Comparison of ENCODE assay signal across 12 mouse cellular contexts in the genomic region with DNA sequence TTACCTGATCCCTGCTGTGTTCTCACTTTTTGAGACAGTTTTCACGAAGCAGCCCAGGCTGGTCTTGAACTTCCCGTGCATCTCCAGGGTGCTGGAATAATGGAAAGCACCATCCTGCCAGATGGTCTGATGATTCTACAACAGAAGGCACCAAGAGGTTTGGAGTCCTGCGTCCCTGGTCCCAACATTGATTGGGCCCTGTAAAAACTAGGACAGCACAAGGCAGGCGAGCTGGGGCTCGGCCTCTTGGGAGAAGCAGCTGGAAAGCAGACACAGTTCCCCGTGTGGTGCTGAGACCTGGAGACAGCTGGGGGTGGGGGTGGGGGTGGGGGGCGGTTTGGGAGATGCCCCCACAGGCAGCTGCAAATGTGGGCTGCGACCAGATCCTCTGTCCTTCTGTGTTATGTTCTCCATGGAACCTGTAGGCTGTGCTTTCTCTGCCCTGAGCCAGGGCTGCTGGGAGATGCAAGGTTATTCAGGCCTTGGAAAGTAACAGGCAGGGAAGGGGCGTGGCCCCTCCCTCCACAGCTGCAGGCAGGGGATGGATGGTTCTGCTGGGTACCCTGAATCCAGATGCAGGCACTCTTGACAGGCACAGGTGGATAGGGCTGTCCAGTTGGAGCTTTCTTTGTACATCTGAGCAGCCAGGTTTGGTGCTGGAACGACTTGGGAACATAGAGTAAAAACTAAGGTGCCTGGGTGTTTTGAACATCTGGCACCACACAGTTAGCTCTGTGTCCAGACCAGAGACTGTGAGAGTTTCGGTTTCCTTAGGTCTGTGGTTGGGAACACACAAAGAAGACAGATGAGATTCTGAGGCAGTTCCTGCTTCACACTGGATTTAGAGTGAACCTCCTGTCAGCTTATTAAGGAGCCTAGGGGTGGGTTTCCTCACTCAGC. TPM values are rescaled to one million over a fixed set of nuclear protein-coding genes. Genes with fewer than 3 reads are reported as not detected.
DNase-seq lines count a peak whose midpoint lies in the region; ATAC-seq and TF ChIP-seq lines count a peak whose summit lies in the region.
"Had no signal": no experiment of that assay in that cellular context is flagged by ENCODE, and none has a peak within 500 bp of the region (broad histone marks: within the 10 kb centered on the region; RNA-seq: fewer than 3 reads in every experiment).

No protein-coding gene starts in this region.

- peaks cover 65% of the 10 kb centered on the region for H3K27me3 ChIP-seq in hindbrain, embryonic 10.5 days (ENCODE audit: insufficient read depth, poor library complexity, severe bottlenecking)
- H3K27me3 ChIP-seq in hindbrain, postnatal 0 days (ENCODE audit: insufficient read depth, low read length), result no peaks in the 10 kb centered on the region
- H3K27me3 ChIP-seq in embryonic facial prominence, embryonic 14.5 days (replicated peaks; ENCODE audit: control insufficient read depth, insufficient read depth, low read length), result no peaks in the 10 kb centered on the region; the same call in 1 of the 2 replicates
- peaks cover 6% of the 10 kb centered on the region; the same call in 1 of the 2 replicates for H3K27me3 ChIP-seq in midbrain, embryonic 16.5 days (ENCODE audit: control insufficient read depth, insufficient read depth, low read depth, low read length)

- no peaks in the 10 kb centered on the region for H3K9me3 ChIP-seq in hindbrain, embryonic 10.5 days
- H3K9me3 ChIP-seq in hindbrain, postnatal 0 days (ENCODE audit: low read length), result no peaks in the 10 kb centered on the region
- H3K9me3 ChIP-seq in embryonic facial prominence, embryonic 14.5 days (ENCODE audit: control insufficient read depth, low read length), result no peaks in the 10 kb centered on the region
- H3K9me3 ChIP-seq in midbrain, embryonic 16.5 days (replicated peaks; ENCODE audit: control insufficient read depth, low read length, poor library complexity, severe bottlenecking), result no peaks in the 10 kb centered on the region
- H3K9me3 ChIP-seq: liver, embryonic 12.5 days had no signal

- no peak for ATAC-seq in hindbrain, postnatal 0 days
- ATAC-seq in embryonic facial prominence, embryonic 14.5 days (ENCODE audit: low read depth), result no peak
- no peak for ATAC-seq in midbrain, embryonic 16.5 days
- ATAC-seq: liver, embryonic 12.5 days had no signal

- DNase-seq in hindbrain, embryonic 10.5 days (ENCODE audit: low spot score), result no peak
- no peak for DNase-seq in hindbrain, postnatal 0 days (ENCODE audit: low spot score)
- DNase-seq in MN1 (ENCODE audit: low spot score), result peak; percentile 52
- no peak for DNase-seq in embryonic facial prominence, embryonic 14.5 days (ENCODE audit: low spot score)
- no peak for DNase-seq in layer of hippocampus, postnatal 14 days (ENCODE audit: low spot score in 2 of 2)
- DNase-seq in layer of hippocampus, postnatal 25 days (ENCODE audit: extremely low spot score in 1 of 2, low spot score in 1 of 2), result no peak

- H3K36me3 ChIP-seq in hindbrain, embryonic 10.5 days, result no peaks in the 10 kb centered on the region
- no peaks in the 10 kb centered on the region for H3K36me3 ChIP-seq in hindbrain, postnatal 0 days (ENCODE audit: insufficient read depth, low read length)
- no peaks in the 10 kb centered on the region for H3K36me3 ChIP-seq in embryonic facial prominence, embryonic 14.5 days (ENCODE audit: control insufficient read depth, insufficient read depth, low read length)
- H3K36me3 ChIP-seq in midbrain, embryonic 16.5 days (ENCODE audit: control insufficient read depth, insufficient read depth, low read length), result no peaks in the 10 kb centered on the region
- H3K36me3 ChIP-seq: G1E; liver, embryonic 12.5 days had no signal

- H3K4me2 ChIP-seq in hindbrain, postnatal 0 days (ENCODE audit: low read depth, low read length), result no peak overlapping the region
- no peak overlapping the region for H3K4me2 ChIP-seq in embryonic facial prominence, embryonic 14.5 days (ENCODE audit: low read depth, low read length)
- H3K4me2 ChIP-seq in midbrain, embryonic 16.5 days (ENCODE audit: low read length), result no peak overlapping the region
- H3K4me2 ChIP-seq: liver, embryonic 12.5 days had no signal

- H3K4me3 ChIP-seq in hindbrain, embryonic 10.5 days, result no peak overlapping the region
- no peak overlapping the region for H3K4me3 ChIP-seq in hindbrain, postnatal 0 days (ENCODE audit: low read length)
- H3K4me3 ChIP-seq in embryonic facial prominence, embryonic 14.5 days (ENCODE audit: low read depth, low read length), result no peak overlapping the region
- H3K4me3 ChIP-seq in midbrain, embryonic 16.5 days (ENCODE audit: low read depth, low read length), result no peak overlapping the region
- H3K4me3 ChIP-seq: liver, embryonic 12.5 days had no signal

- TF ChIP-seq CTCF in hindbrain, postnatal 0 days (IDR thresholded peaks at IDR 0.05; ENCODE audit: low read depth), result no peak

- WGBS in hindbrain, embryonic 10.5 days, result 47% methylated on average over 11 of the region's 11 CpGs
- WGBS in hindbrain, postnatal 0 days, result 50% methylated on average over 11 of the region's 11 CpGs
- whole genome bisulfite sequencing in embryonic facial prominence, embryonic 14.5 days, result 48% methylated on average over 9 of the region's 11 CpGs
- WGBS in midbrain, embryonic 16.5 days, result 50% methylated on average over 11 of the region's 11 CpGs

- no peak overlapping the region for H3K9ac ChIP-seq in hindbrain, postnatal 0 days (replicated peaks; ENCODE audit: low read length)
- peak overlapping the region; percentile 3; the same call in 1 of the 2 replicates for H3K9ac ChIP-seq in embryonic facial prominence, embryonic 14.5 days (ENCODE audit: low read depth, low read length)
- 0 out of 2 replicates have a peak overlapping the region, but pooled peaks have one; percentile 20 for H3K9ac ChIP-seq in midbrain, embryonic 16.5 days (ENCODE audit: low read depth, low read length)
- H3K9ac ChIP-seq: liver, embryonic 12.5 days had no signal

- peak overlapping the region; percentile 78 for H3K27ac ChIP-seq in hindbrain, embryonic 10.5 days
- H3K27ac ChIP-seq in hindbrain, postnatal 0 days, result no peak overlapping the region
- peak overlapping the region; percentile 17 for H3K27ac ChIP-seq in embryonic facial prominence, embryonic 14.5 days (replicated peaks; ENCODE audit: low read depth, low read length)
- H3K27ac ChIP-seq in midbrain, embryonic 16.5 days (ENCODE audit: low read length), result no peak overlapping the region
- H3K27ac ChIP-seq: kidney, postnatal 0 days; liver, embryonic 12.5 days; macrophage had no signal

- peaks cover 83% of the 10 kb centered on the region for H3K4me1 ChIP-seq in hindbrain, embryonic 10.5 days (replicated peaks)
- H3K4me1 ChIP-seq in hindbrain, postnatal 0 days (ENCODE audit: insufficient read depth, low read length), result peaks cover 6% of the 10 kb centered on the region; the same call in 1 of the 2 replicates
- H3K4me1 ChIP-seq in embryonic facial prominence, embryonic 14.5 days (ENCODE audit: control insufficient read depth, insufficient read depth, low read length), result peaks cover 37% of the 10 kb centered on the region
- H3K4me1 ChIP-seq in midbrain, embryonic 16.5 days (ENCODE audit: control insufficient read depth, insufficient read depth, low read length), result peaks cover 14% of the 10 kb centered on the region

RNA-seq across cellular contexts. Expression of a gene that starts 3.5 kb away (rescaled TPM):
- polyA plus RNA-seq in hindbrain, embryonic 10.5 days (2016; fragmentation: Nextera tagmentation; extraction: Ambion mirVana), result 14.3 and 22.9 TPM in 2 replicates
- 37.5 and 48.3 TPM in 2 replicates for total RNA-seq in hindbrain, postnatal 0 days (2014; rRNA removed)
- 12.3 and 13.4 TPM in 2 replicates for polyA plus RNA-seq in hindbrain, postnatal 0 days (2015; fragmentation: Nextera tagmentation; extraction: Ambion mirVana)
- polyA plus RNA-seq in embryonic facial prominence, embryonic 14.5 days (2014; fragmentation: Nextera tagmentation; extraction: Ambion mirVana), result 8.7 and 11.3 TPM in 2 replicates
- polyA plus RNA-seq in midbrain, embryonic 16.5 days (2015; fragmentation: Nextera tagmentation; extraction: Ambion mirVana), result 13.3 and 17.6 TPM in 2 replicates
- 100 to 1,000 TPM in 1 of 2 experiments, 10 to 100 TPM in 1; 94.0 to 107 TPM for total RNA-seq in layer of hippocampus, postnatal 14 days (2021)
- 100 to 1,000 TPM; 121 to 145 TPM for total RNA-seq in layer of hippocampus, postnatal 25 days (2021)

RNA-seq across cellular contexts. Expression of a gene that starts 47.5 kb away (rescaled TPM):
- polyA plus RNA-seq in hindbrain, embryonic 10.5 days (2016; fragmentation: Nextera tagmentation; extraction: Ambion mirVana), result 0.95 and 4.1 TPM in 2 replicates
- 1.2 and 3.3 TPM in 2 replicates for total RNA-seq in hindbrain, postnatal 0 days (2014; rRNA removed)
- 1.6 and 2.0 TPM in 2 replicates for polyA plus RNA-seq in hindbrain, postnatal 0 days (2015; fragmentation: Nextera tagmentation; extraction: Ambion mirVana)
- 2.4 and 3.5 TPM in 2 replicates for polyA plus RNA-seq in embryonic facial prominence, embryonic 14.5 days (2014; fragmentation: Nextera tagmentation; extraction: Ambion mirVana)
- polyA plus RNA-seq in midbrain, embryonic 16.5 days (2015; fragmentation: Nextera tagmentation; extraction: Ambion mirVana), result 2.1 and 2.4 TPM in 2 replicates
- under 1 TPM in 1 of 2 experiments, not detected in 1; 0.33 TPM for total RNA-seq in layer of hippocampus, postnatal 14 days (2021)
- total RNA-seq in layer of hippocampus, postnatal 25 days (2021), result under 1 TPM; 0.61 to 0.71 TPM
- total RNA-seq: G1E had no signal
- polyA plus RNA-seq: G1E; heart, embryonic 14.5 days; kidney, postnatal 0 days; liver, embryonic 12.5 days; macrophage had no signal

Comparison
In these comparisons a context has a peak if more than half of its experiments do, and no peak if none do; other contexts are left out.
1. H3K27ac ChIP-seq: peak in hindbrain, embryonic 10.5 days (single experiment) and embryonic facial prominence, embryonic 14.5 days (single experiment); none in hindbrain, postnatal 0 days (single experiment) and midbrain, embryonic 16.5 days (single experiment).